Mouse (Mus musculus): ENCODE data around the gene Golt1b. TPM values are rescaled to one million over a fixed set of nuclear protein-coding genes. Genes with fewer than 3 reads are reported as not detected.

Gene Golt1b
- polyA plus RNA-seq, 1 experiment: 1.9 TPM

DNA sequence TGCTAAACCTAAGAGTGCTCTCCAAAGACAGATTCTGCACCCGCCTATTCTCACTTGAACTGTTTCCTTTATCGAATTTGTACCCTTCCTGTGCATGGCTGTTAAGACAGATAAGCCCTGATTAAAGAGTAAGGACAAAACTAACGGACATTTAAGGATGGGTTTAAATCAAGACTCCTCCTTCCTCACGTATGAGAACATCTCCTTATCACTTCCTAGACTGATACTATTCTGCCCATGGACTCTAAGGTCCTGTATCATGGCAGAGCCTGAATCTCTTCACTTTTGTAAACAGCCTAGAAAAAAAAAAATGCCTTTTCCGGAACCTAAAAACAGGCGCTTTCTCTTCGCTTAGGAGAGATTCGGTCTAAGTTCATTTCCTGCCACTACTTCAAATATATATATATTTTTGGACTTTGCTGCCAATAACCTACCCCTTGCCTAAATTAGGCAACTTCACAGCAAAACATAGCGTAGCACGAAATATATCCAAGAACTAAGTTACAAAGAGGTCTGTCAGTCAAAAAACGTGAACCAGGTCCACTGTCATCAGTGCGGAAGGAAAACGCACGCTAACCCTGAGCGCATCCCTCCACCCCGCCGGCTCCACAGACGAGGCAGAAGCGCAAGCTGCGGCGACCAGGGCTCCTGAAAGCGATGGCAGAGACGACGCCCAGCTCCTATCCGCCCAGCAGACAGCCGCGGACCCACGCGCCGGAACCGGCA lies 573 bp upstream of the Golt1b start:
- Histone ChIP-seq H3K4me1 (ENCODE audit: control insufficient read depth, insufficient read depth, insufficient read length, low read length) (no peaks in the 10 kb centered on the region), H3K36me3 (ENCODE audit: control insufficient read depth, insufficient read depth, low read length) (no peaks in the 10 kb centered on the region), H3K4me3 (ENCODE audit: low read depth, low read length) (peak overlapping the region; percentile 94), H3K27ac (ENCODE audit: insufficient read depth, low read depth, low read length) (no peak overlapping the region), H3K27me3 (ENCODE audit: control insufficient read depth, insufficient read depth, low read length) (no peaks in the 10 kb centered on the region)
- no peak for TF ChIP-seq CTCF (IDR thresholded peaks at IDR 0.05; ENCODE audit: extremely low read depth, insufficient read length, insufficient replicate concordance, low read depth, low read length)
- no peak for TF ChIP-seq POLR2A (IDR thresholded peaks at IDR 0.05; ENCODE audit: low read depth, low read length)
- 1% methylated on average over 31 of the region's 31 CpGs for WGBS

DNA sequence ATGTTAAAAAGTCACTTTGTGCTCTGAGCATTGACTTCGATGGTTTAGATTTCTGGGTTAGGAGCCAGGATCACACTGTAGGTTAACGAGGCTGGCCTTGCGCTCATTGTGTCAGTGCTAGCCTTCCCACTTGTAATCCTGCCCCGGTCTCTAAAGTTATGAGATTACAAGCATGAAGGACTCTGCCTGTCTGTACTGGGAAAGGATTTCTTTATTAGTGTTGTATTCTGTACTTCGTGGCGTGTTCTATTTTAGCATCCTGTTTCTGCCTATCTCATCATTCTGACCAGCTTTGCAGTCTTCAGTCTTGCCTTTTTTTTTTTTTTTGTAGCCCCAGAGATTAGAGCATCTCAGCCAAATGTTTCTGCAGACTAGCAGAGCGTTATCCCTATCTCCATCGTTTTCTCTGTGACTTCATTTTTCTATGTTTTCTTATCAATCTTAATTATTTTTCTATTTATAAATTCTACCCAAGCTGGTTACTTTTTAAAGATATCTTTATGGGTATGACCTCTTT lies 792 bp downstream of the Golt1b start:
- Histone ChIP-seq H3K36me3 (ENCODE audit: control insufficient read depth, insufficient read depth, low read length) (no peaks in the 10 kb centered on the region), H3K27me3 (ENCODE audit: control insufficient read depth, insufficient read depth, low read length) (no peaks in the 10 kb centered on the region), H3K4me1 (ENCODE audit: control insufficient read depth, insufficient read depth, insufficient read length, low read length) (no peaks in the 10 kb centered on the region), H3K27ac (ENCODE audit: insufficient read depth, low read depth, low read length) (no peak overlapping the region), H3K4me3 (ENCODE audit: low read depth, low read length) (peak overlapping the region; percentile 94)
- no peak for TF ChIP-seq CTCF (IDR thresholded peaks at IDR 0.05; ENCODE audit: extremely low read depth, insufficient read length, insufficient replicate concordance, low read depth, low read length)
- no peak for TF ChIP-seq POLR2A (IDR thresholded peaks at IDR 0.05; ENCODE audit: low read depth, low read length)
- WGBS: 7% methylated on average over 8 of the region's 8 CpGs

DNA sequence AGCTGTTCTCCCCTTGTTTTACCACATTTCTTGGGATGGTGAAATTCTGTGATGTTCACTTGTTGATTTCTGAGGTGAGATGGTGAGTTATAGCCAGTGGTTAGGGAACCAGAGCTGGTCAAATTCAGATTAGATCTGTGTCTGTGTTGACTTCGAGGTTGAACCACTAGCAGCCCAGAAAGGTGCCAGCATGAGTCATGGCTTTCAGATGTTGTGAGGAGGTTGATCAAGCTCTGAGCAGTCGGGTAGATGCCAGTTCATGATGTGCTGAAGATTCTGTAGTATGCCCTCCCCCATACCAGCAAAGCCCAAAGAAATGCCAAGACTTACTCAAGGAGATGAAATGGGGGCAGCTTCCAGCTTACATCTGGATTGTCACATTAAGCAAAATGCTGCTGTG lies 2.1 kb downstream of the Golt1b start:
- TF ChIP-seq CTCF (IDR thresholded peaks at IDR 0.05; ENCODE audit: extremely low read depth, insufficient read length, insufficient replicate concordance, low read depth, low read length): no peak
- Histone ChIP-seq H3K4me1 (ENCODE audit: control insufficient read depth, insufficient read depth, insufficient read length, low read length) (no peaks in the 10 kb centered on the region), H3K4me3 (ENCODE audit: low read depth, low read length) (no peak overlapping the region), H3K36me3 (ENCODE audit: control insufficient read depth, insufficient read depth, low read length) (peaks cover 7% of the 10 kb centered on the region), H3K27me3 (ENCODE audit: control insufficient read depth, insufficient read depth, low read length) (no peaks in the 10 kb centered on the region), H3K27ac (ENCODE audit: insufficient read depth, low read depth, low read length) (no peak overlapping the region)
- 45% methylated on average over 2 of the region's 2 CpGs for WGBS

DNA sequence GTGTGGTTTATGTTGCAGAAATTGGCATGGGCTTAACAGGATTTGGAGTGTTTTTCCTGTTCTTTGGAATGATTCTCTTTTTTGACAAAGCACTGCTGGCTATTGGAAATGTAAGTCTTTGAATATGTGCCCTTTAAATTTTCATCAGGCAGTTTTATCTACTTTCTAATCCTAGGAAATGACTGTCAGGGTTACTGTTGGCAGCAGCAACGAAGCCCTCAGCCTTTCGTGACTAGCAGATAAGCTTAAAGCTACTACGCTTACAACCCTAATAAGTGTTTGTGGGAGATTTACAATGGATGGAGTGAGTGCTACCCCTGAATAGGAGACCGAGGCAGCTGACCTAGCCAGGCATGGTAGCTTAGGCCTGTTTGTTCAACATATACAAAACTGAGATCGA lies 5.3 kb downstream of the Golt1b start:
- no peak for TF ChIP-seq POLR2A (IDR thresholded peaks at IDR 0.05; ENCODE audit: low read depth, low read length)
- no peak for TF ChIP-seq CTCF (IDR thresholded peaks at IDR 0.05; ENCODE audit: extremely low read depth, insufficient read length, insufficient replicate concordance, low read depth, low read length)
- Histone ChIP-seq H3K27ac (ENCODE audit: insufficient read depth, low read depth, low read length) (no peak overlapping the region), H3K4me3 (ENCODE audit: low read depth, low read length) (no peak overlapping the region), H3K27me3 (ENCODE audit: control insufficient read depth, insufficient read depth, low read length) (no peaks in the 10 kb centered on the region), H3K4me1 (ENCODE audit: control insufficient read depth, insufficient read depth, insufficient read length, low read length) (no peaks in the 10 kb centered on the region), H3K36me3 (ENCODE audit: control insufficient read depth, insufficient read depth, low read length) (peaks cover 23% of the 10 kb centered on the region)
- WGBS: 83% methylated on average over 5 of the region's 5 CpGs

DNA sequence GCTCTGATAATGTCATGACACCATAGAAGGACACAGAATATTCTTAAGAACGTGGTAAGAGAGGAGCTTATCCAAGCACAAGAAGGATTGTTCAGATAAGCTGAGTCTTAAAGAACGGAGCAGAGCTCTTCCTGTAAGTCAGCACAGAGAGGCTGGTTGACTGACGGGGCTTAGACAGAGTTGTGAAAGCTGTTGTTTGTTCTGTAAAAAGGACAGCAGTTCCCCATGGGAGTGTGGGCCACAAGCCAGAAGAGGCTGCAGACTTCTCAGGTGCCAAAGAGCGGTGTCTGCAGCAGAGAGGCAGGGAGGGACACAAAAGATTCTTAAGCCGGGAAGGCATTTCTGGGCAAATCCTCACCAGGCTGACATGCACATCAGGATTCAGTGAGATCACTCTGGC lies 7.6 kb downstream of the Golt1b start:
- H3K27ac ChIP-seq (ENCODE audit: insufficient read depth, low read depth, low read length): no peak overlapping the region
- TF ChIP-seq POLR2A (IDR thresholded peaks at IDR 0.05; ENCODE audit: low read depth, low read length) (no peak), CTCF (IDR thresholded peaks at IDR 0.05; ENCODE audit: extremely low read depth, insufficient read length, insufficient replicate concordance, low read depth, low read length) (no peak)
- no peaks in the 10 kb centered on the region for H3K4me1 ChIP-seq (ENCODE audit: control insufficient read depth, insufficient read depth, insufficient read length, low read length)
- H3K27me3 ChIP-seq (ENCODE audit: control insufficient read depth, insufficient read depth, low read length): no peaks in the 10 kb centered on the region
- H3K4me3 ChIP-seq (ENCODE audit: low read depth, low read length): no peak overlapping the region
- 79% methylated on average over 5 of the region's 5 CpGs for WGBS
- H3K36me3 ChIP-seq (ENCODE audit: control insufficient read depth, insufficient read depth, low read length): peaks cover 23% of the 10 kb centered on the region

DNA sequence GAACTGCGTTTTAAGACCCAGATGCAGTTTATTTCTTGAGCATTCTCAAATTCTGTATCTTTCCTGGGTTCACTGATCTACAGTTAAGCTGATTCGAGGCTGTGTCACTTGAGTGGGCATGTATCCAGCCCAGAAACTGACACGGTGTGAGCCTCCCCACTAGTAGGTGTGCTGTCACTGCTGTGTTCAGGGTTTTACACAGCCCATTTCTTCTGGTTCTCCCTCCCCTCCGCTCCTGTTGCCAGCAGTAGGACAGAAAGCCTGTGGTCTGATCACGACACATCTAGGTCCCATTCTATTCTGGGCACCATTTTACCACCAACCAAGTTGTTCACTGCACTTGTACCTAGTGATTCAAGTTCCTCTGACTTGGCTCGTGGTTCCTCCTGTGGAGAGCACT lies 8.7 kb downstream of the Golt1b start:
- Histone ChIP-seq H3K36me3 (ENCODE audit: control insufficient read depth, insufficient read depth, low read length) (peaks cover 29% of the 10 kb centered on the region), H3K4me1 (ENCODE audit: control insufficient read depth, insufficient read depth, insufficient read length, low read length) (no peaks in the 10 kb centered on the region), H3K27ac (ENCODE audit: insufficient read depth, low read depth, low read length) (no peak overlapping the region), H3K27me3 (ENCODE audit: control insufficient read depth, insufficient read depth, low read length) (no peaks in the 10 kb centered on the region), H3K4me3 (ENCODE audit: low read depth, low read length) (no peak overlapping the region)
- TF ChIP-seq CTCF (IDR thresholded peaks at IDR 0.05; ENCODE audit: extremely low read depth, insufficient read length, insufficient replicate concordance, low read depth, low read length) (no peak), POLR2A (IDR thresholded peaks at IDR 0.05; ENCODE audit: low read depth, low read length) (no peak)
- 89% methylated on average over 6 of the region's 6 CpGs for WGBS

DNA sequence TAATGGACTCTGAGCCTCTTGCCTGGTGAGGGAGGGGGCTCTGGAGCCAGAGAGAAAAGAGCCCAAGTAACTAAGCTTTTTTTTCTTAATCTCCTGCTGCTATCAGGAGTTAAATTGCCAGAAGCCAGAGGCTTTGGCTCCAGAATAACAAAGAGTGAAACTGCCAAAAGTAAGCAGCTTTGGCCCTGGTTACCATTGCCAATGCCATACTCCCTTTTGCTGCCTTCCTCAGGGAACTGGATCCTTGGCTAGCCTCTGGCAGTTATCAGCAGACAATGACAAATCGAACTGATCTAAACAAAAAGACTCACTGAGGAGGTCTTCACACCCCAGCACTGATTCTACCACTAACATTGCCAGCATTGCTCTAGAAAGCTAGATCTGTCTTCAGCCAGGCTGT lies 24.1 kb downstream of the Golt1b start:
- WGBS: 24% methylated on average over 1 of the region's 1 CpGs
- Histone ChIP-seq H3K27me3 (ENCODE audit: control insufficient read depth, insufficient read depth, low read length) (peaks cover 13% of the 10 kb centered on the region), H3K36me3 (ENCODE audit: control insufficient read depth, insufficient read depth, low read length) (no peaks in the 10 kb centered on the region), H3K4me3 (ENCODE audit: low read depth, low read length) (no peak overlapping the region), H3K27ac (ENCODE audit: insufficient read depth, low read depth, low read length) (no peak overlapping the region), H3K4me1 (ENCODE audit: control insufficient read depth, insufficient read depth, insufficient read length, low read length) (no peaks in the 10 kb centered on the region)
- TF ChIP-seq POLR2A (IDR thresholded peaks at IDR 0.05; ENCODE audit: low read depth, low read length) (no peak), CTCF (IDR thresholded peaks at IDR 0.05; ENCODE audit: extremely low read depth, insufficient read length, insufficient replicate concordance, low read depth, low read length) (no peak)

Data from small intestine, adult 2 months (tissue).